Mouse (Mus musculus): ENCODE measurements around the gene Gls.

DNA sequence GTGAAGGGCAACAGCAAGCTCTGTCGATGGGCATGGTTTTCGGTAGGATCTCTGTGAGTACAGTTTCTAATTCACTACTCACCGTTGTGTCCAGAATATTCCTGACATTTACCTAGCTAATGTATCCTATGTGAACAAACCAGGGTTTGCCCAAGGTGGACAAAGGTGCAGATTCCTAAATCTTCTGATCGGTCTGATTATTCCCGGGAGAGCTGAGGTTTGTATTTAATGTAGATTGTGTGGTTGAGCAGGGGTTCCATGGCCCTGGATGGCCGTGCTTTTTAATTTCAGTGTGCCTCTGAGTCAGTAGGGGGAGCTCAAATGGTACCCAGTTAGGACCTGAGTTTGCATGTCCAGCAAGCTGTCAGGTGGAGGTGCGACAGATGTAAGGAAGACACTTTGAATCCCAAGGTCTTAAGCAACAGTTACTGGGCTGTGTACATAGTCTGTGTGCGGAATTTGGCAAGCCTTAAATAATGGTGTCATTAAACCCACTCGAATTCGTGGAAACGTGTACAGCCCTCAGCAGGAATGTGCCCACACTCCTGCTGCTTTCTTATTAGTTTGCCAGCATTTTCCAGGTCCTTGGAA is 101.2 kb downstream of the Gls start:
- TF ChIP-seq CTCF (IDR thresholded peaks at IDR 0.05; ENCODE audit: extremely low read depth, insufficient read depth, insufficient read length, insufficient replicate concordance) (no peak), POLR2A (IDR thresholded peaks at IDR 0.05; ENCODE audit: low read depth, low read length) (no peak)

Measured in spleen, adult 2 months (tissue).